Mouse (Mus musculus): ENCODE results near the gene Fetub. TPM values are rescaled to one million over a fixed set of nuclear protein-coding genes. Genes with fewer than 3 reads are reported as not detected.

Fetub gene
- polyA plus RNA-seq, 1 experiment, result 5.1 TPM

DNA sequence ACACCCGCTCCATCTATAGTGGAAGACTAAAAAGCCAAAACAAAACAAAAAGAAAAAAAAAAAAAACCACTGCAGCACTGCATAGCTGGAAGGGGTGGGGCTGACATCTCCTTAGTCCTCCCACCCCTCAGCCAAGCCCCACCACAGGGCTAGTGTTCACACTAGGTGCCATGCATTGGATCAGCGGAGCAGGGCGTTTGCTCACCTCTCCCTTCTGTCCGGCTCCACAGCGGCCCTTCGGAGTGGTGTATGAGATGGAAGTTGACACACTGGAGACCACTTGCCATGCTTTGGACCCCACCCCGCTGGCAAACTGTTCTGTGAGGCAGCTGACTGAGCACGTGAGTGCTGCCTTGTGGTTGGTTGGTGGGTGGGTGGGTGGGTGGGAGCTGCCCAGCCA is 24.0 kb upstream of the Fetub start:
- Histone ChIP-seq H3K27ac (ENCODE audit: control insufficient read depth, insufficient read depth, low read depth, low read length, poor library complexity) (no peak overlapping the region), H3K4me3 (replicated peaks; ENCODE audit: control insufficient read depth, low read depth, low read length) (no peak overlapping the region), H3K4me1 (ENCODE audit: control insufficient read depth, insufficient read depth, low read length) (no peaks in the 10 kb centered on the region)
- TF ChIP-seq POLR2A (IDR thresholded peaks at IDR 0.05; ENCODE audit: borderline replicate concordance, control insufficient read depth, low read depth, low read length), result no peak
- no peak for TF ChIP-seq CTCF (IDR thresholded peaks at IDR 0.05; ENCODE audit: control insufficient read depth, insufficient read depth, low read length)
- 90% methylated on average over 8 of the region's 8 CpGs for WGBS

GRCm38 (mm10) chr16:22896618-22897017 is 21.5 kb upstream of the Fetub start:
- Histone ChIP-seq H3K4me1 (ENCODE audit: control insufficient read depth, insufficient read depth, low read length) (no peaks in the 10 kb centered on the region; the same call in 1 of the 2 replicates), H3K4me3 (replicated peaks; ENCODE audit: control insufficient read depth, low read depth, low read length) (no peak overlapping the region), H3K27ac (ENCODE audit: control insufficient read depth, insufficient read depth, low read depth, low read length, poor library complexity) (no peak overlapping the region)
- WGBS, result 73% methylated on average over 2 of the region's 2 CpGs
- TF ChIP-seq CTCF (IDR thresholded peaks at IDR 0.05; ENCODE audit: control insufficient read depth, insufficient read depth, low read length) (no peak), POLR2A (IDR thresholded peaks at IDR 0.05; ENCODE audit: borderline replicate concordance, control insufficient read depth, low read depth, low read length) (no peak)

GRCm38 (mm10) chr16:22899346-22899745 is 18.8 kb upstream of the Fetub start:
- WGBS, result 10% methylated on average over 5 of the region's 5 CpGs
- no peak overlapping the region for H3K4me3 ChIP-seq (replicated peaks; ENCODE audit: control insufficient read depth, low read depth, low read length)
- no peak for TF ChIP-seq CTCF (IDR thresholded peaks at IDR 0.05; ENCODE audit: control insufficient read depth, insufficient read depth, low read length)
- TF ChIP-seq POLR2A (IDR thresholded peaks at IDR 0.05; ENCODE audit: borderline replicate concordance, control insufficient read depth, low read depth, low read length), result no peak
- H3K4me1 ChIP-seq (ENCODE audit: control insufficient read depth, insufficient read depth, low read length), result no peaks in the 10 kb centered on the region; the same call in 1 of the 2 replicates
- no peak overlapping the region for H3K27ac ChIP-seq (ENCODE audit: control insufficient read depth, insufficient read depth, low read depth, low read length, poor library complexity)

- no peak for TF ChIP-seq POLR2A (IDR thresholded peaks at IDR 0.05; ENCODE audit: borderline replicate concordance, control insufficient read depth, low read depth, low read length)
- no peak for TF ChIP-seq CTCF (IDR thresholded peaks at IDR 0.05; ENCODE audit: control insufficient read depth, insufficient read depth, low read length)
- 83% methylated on average over 10 of the region's 10 CpGs for WGBS
- no peak overlapping the region for H3K27ac ChIP-seq (ENCODE audit: control insufficient read depth, insufficient read depth, low read depth, low read length, poor library complexity)
- H3K4me3 ChIP-seq (replicated peaks; ENCODE audit: control insufficient read depth, low read depth, low read length), result no peak overlapping the region
- H3K4me1 ChIP-seq (ENCODE audit: control insufficient read depth, insufficient read depth, low read length), result no peaks in the 10 kb centered on the region; the same call in 1 of the 2 replicates
These were observed 18.1 kb upstream of the Fetub start for GRCm38 (mm10) chr16:22899866-22900570.

DNA sequence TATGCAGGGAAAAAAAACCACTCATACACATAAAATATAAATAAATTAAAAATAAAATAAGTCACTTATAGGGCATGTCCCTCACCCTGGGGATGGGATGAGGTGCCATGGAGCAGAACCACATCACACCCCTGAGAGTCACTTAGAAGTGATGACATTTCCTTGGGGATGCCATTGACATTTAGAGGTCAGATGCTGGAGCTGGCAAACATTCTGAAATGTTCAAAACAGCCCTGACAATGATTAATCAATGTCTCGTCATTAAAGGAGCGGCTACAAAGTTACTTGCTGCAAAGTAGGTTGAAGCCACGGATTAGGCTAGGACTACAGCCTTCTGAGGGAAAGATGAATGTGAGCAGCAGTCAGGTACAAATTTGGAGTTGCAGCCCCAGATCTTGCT is 16.8 kb upstream of the Fetub start:
- no peaks in the 10 kb centered on the region; the same call in 1 of the 2 replicates for H3K4me1 ChIP-seq (ENCODE audit: control insufficient read depth, insufficient read depth, low read length)
- H3K27ac ChIP-seq (ENCODE audit: control insufficient read depth, insufficient read depth, low read depth, low read length, poor library complexity), result no peak overlapping the region
- TF ChIP-seq CTCF (IDR thresholded peaks at IDR 0.05; ENCODE audit: control insufficient read depth, insufficient read depth, low read length), result no peak
- TF ChIP-seq POLR2A (IDR thresholded peaks at IDR 0.05; ENCODE audit: borderline replicate concordance, control insufficient read depth, low read depth, low read length), result no peak
- WGBS, result 73% methylated on average over 3 of the region's 3 CpGs
- no peak overlapping the region for H3K4me3 ChIP-seq (replicated peaks; ENCODE audit: control insufficient read depth, low read depth, low read length)

- TF ChIP-seq CTCF (IDR thresholded peaks at IDR 0.05; ENCODE audit: control insufficient read depth, insufficient read depth, low read length) (no peak), POLR2A (IDR thresholded peaks at IDR 0.05; ENCODE audit: borderline replicate concordance, control insufficient read depth, low read depth, low read length) (no peak)
- WGBS, result 80% methylated on average over 6 of the region's 6 CpGs
- Histone ChIP-seq H3K4me3 (replicated peaks; ENCODE audit: control insufficient read depth, low read depth, low read length) (no peak overlapping the region), H3K4me1 (ENCODE audit: control insufficient read depth, insufficient read depth, low read length) (no peaks in the 10 kb centered on the region), H3K27ac (ENCODE audit: control insufficient read depth, insufficient read depth, low read depth, low read length, poor library complexity) (no peak overlapping the region)
These were observed 8.8 kb upstream of the Fetub start for GRCm38 (mm10) chr16:22909290-22909689.

GRCm38 (mm10) chr16:22911986-22912385 is 6.1 kb upstream of the Fetub start:
- no peak for TF ChIP-seq POLR2A (IDR thresholded peaks at IDR 0.05; ENCODE audit: borderline replicate concordance, control insufficient read depth, low read depth, low read length)
- no peak for TF ChIP-seq CTCF (IDR thresholded peaks at IDR 0.05; ENCODE audit: control insufficient read depth, insufficient read depth, low read length)
- no peaks in the 10 kb centered on the region for H3K4me1 ChIP-seq (ENCODE audit: control insufficient read depth, insufficient read depth, low read length)
- WGBS, result 74% methylated on average over 3 of the region's 3 CpGs
- no peak overlapping the region for H3K4me3 ChIP-seq (replicated peaks; ENCODE audit: control insufficient read depth, low read depth, low read length)
- H3K27ac ChIP-seq (ENCODE audit: control insufficient read depth, insufficient read depth, low read depth, low read length, poor library complexity), result no peak overlapping the region

- Histone ChIP-seq H3K27ac (ENCODE audit: control insufficient read depth, insufficient read depth, low read depth, low read length, poor library complexity) (no peak overlapping the region), H3K4me1 (ENCODE audit: control insufficient read depth, insufficient read depth, low read length) (no peaks in the 10 kb centered on the region), H3K4me3 (replicated peaks; ENCODE audit: control insufficient read depth, low read depth, low read length) (no peak overlapping the region)
- TF ChIP-seq CTCF (IDR thresholded peaks at IDR 0.05; ENCODE audit: control insufficient read depth, insufficient read depth, low read length) (no peak), POLR2A (IDR thresholded peaks at IDR 0.05; ENCODE audit: borderline replicate concordance, control insufficient read depth, low read depth, low read length) (no peak)
- WGBS, result 78% methylated on average over 6 of the region's 6 CpGs
These were observed 5.2 kb upstream of the Fetub start for GRCm38 (mm10) chr16:22912886-22913285.
